Mouse (Mus musculus): Measurements from ENCODE around the gene Urah. TPM values are rescaled to one million over a fixed set of nuclear protein-coding genes. Genes with fewer than 3 reads are reported as not detected.

The Urah gene
- polyA plus RNA-seq, 1 experiment: 48.7 TPM

DNA sequence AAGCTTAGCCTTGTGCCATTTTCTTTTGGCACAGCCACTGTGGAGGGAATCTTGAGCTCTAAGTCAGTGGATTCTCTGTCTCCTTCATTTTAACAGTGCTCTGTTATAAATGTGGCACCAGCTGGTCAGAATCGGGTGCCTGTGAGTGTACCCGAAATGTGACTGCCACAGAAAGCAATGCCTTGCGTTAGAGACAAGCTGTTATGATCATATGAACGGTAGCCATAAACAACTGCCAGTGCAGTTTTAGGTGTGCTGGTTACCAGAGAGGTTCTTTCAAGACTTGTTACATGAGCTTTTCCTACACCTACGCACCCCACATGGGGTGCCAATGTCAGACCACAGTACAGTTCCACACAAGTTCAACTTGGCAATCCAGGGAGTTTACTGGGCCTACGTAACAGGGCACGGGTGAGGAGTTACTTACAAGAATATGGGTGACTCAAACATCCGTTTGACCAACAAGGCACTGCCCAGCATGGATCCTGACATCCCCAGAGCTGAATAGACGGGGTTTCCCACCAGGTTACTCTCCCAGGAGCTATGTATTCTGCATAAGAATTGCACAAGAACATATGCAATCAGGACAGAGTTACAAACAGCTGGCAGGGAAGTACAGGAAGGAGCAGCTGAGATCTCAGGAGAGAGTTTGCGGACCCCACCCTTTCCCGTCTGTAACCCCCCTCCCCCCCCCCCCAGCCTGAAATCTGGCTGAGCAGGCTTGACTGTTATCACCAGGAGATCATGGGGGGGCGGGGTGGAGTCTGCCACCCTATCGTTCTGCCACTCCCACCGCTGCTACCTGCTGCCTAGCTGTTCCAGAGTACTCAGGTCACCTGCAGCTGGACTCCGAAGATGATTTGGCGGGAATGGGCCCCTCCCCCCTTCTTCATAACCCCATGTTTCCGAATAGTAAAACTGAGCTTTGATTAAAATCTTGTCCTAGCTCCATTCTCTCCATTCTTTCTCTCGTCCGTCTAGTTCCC, 6.2 kb downstream of the Urah start:
- DNase-seq (ENCODE audit: low spot score): peak; percentile 19

DNA sequence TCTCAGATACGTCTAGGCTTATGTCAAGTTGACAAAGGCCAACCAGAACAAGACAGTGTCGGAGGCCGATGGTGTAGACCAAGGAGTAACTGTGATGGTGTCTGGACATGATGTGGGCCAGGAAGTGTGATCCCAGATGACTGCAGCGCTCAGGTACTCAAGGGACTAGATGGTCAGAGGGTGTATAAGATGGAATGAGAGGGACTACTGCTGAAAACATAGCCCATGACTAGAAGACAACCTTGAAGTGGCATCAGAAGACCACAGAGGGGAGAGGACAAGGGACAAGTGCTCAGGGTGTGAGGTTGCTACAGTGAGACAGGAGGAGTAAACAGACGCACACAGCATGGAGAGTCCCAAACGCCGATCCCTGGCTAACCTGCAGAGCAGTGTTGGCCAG, 9.0 kb downstream of the Urah start:
- peak; percentile 17 for DNase-seq (ENCODE audit: low spot score)

DNA sequence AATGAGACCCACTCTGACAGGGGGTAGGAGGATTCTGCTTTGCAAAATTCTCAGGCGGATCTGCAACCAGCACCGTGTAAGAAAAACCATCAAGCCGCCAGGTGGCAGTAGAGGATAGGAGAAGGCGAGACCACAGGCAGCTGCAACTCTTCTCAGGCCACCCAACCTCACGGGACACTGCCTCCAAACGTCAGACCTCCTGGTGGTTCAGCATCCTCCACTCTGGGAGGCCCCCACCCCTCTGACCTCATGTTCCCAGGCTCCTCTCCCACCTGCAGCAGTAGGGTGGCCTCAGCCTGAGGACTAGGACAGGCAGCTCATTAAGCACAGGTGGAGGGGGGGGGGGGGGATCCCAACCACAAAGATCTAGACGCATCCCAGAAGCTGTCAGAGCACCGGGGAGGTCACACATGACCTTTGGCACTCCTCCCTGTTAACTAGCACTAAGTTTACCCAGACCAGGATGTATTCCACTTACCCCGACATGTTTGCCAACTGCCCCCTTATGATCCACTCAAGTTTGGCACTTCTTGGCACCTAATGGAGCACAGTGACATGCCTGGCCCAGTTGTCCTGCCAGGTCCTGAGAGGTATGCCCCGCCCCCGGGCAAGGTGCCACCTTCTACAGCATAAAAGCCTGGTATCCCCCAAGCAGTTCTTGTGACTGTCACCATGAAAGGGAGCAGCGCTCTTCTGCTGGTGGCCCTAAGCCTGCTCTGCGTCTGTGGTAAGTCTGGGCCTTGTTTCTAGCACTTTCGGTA, 10.3 kb downstream of the Urah start, which contains the start of gene Scgb1c1:
Scgb1c1 (plus strand) TSS at position 643 of the 761 bp plus-strand sequence.
- peak; percentile 77 for DNase-seq (ENCODE audit: low spot score)

DNA sequence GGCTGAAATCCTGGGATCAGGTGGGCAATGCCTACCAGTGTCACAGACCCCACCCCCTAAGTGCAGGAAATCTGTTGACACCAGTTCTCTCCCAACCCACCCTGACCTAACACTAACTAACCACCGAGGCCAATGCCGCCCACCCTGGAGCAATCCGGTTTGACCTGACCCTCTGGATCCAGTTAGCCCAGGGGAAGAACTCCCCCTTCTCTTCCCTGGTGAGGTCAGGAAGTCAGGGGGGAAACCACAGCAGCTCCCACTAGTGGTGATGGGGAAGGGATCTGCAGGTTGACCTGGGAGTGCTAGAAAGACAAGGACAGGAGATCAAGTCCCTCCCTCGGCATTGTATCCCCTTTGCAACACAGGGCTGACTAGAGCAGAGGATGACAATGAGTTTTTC, 10.9 kb downstream of the Urah start:
- no peak for DNase-seq (ENCODE audit: low spot score)

DNA sequence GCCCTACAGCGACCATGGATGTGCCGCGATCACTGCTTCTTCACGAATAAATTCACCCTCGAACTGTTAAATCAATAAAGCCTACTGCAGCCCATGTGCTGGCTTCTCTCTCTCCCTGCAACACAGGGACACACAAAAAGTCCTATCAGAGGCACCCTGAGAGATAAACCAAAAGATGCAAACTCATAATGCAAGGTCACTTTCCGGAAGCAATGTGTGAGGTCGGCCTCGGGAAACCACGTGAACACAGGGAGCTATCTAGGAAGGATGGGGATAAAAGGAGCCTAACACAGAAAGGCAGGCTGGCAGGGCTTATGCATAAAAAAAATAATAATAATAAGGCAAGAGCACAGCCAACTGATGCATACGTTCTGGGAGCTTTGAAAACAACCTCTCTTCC, 11.9 kb downstream of the Urah start:
- no peak for DNase-seq (ENCODE audit: low spot score)

DNA sequence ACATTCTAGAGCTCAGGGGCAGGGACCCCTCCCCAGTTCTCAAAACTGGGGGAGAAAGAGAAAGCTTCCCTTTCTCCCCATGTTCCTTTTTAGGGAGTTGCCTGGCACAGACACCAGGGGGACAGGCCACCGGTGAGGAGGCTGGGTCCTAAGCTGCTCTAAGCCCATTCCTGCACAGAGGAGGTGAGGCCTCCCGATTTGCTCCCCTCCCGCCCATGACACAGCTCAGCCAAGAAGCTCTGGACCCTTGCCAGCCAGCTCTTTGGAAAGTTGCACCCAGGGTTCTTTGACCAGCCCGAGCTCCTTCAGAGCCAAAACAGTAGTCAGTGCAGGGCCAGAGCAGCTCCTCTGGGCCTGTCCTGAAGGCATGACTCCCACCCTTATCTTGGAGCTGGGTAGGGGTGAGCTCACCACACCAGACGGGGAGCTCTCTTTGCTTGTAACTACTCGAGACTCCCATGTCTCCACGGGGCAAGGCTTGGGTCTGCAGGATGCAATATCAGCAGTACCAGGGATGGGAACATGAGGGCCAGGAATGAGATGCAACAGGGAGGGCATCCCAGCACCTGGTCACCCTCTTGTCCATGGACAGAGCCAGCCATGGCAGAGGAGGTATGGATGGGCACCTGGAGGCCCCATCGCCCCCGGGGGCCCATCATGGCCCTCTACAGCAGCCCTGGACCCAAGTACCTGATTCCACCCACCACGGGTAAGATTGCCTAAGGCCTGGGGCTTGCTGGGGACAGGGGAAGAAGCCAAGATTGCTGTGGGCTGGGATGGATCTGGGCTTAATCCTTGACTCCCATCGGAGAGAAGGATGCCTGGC, 13.2 kb downstream of the Urah start, which contains the start of gene Odf3:
Odf3 (plus strand) TSS at position 51 of the 826 bp plus-strand sequence.
- DNase-seq (ENCODE audit: low spot score): no peak

DNA sequence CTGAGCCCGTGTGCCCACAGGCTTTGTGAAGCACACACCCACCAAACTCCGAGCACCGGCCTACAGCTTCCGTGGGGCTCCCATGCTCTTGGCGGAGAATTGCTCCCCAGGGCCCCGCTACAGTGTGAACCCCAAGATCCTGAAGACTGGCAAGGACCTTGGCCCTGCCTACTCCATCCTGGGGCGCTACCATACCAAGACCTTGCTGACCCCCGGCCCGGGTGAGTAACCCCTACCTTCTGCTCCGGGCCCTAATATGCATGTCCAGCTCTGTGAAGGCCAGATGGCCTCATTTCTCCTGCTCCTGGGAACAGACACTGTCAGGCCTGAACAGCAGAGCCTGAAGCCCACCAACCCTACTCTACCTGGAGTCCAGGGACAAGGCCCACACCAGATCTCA, 13.8 kb downstream of the Urah start:
- DNase-seq (ENCODE audit: low spot score): no peak

DNA sequence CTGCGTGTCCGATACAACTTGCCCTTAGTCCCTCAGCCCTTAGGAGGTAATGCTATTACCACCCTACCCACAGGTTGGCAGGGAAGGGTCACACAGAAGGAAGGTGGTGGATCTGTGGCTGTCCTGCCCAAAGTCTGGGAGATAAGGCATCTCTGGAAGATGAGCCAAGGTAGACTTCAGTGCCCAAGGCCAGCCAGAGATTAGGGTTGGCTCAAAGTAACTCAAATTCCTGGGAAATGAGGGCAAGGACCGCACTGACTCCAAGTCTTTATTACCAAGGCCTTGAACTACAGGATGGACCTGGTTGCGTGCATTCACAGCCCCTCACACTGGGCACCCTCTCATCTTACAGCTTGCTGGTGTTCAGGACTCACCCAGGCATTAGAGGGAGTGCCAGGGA, 17.1 kb downstream of the Urah start:
- DNase-seq (ENCODE audit: low spot score): no peak

DNA sequence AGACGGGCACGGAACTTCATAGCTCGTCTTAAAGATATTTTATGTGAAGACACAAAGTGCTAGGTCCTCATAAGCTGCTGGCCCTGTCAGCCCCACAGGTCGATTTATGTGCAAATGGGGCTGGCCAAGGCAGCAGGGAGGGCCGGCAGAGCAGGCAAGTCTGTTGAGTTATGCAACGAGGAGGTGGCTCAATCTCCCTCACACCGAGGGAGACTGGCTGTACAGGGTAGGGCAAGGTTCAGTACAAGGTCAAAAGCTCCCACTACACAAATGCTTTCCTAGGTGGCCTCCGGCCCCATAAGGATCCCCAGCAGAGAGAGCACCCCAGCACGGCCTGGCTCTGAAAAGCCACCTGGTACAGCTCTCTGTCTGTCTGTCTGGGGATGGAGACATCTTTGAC, 18.6 kb downstream of the Urah start:
- no peak for DNase-seq (ENCODE audit: low spot score)

DNA sequence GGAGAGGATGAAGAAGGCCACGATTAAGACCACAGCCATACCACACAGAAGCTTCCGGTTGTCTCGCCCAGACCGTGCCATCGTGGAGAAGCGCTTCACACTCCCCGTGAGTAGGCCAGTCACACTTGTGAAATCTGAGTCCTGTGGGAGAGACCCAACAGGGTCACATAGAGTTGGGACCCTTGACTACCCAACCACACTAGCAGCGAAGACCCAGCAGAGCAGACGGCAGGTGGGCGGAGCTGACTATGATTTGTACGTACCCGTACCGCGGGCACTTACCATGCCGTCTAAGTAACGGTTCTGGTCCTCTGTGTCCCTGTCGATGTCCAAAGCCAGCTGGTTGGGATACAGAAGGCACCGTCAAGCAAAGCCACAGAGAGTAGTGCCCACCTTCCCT, 19.7 kb downstream of the Urah start:
- no peak for DNase-seq (ENCODE audit: low spot score)

DNA sequence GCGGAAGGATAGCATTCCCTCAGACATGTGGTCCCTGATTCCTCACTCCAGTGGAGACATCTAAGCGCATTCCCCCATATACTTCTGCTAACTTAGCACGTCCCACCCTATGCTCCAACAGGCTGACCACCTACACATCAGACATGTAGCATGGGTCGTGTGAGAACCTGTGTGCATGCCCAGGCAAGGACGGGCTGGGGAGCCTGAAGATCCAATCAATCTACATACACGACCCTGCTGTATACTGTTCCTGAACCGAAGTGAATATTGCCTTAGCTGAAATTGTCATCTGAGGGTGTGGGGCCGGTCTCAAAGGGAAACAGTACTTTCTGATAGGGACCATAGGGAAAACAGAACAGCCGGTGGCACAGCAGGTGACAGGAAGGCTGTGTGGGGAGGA, 20.4 kb downstream of the Urah start:
- DNase-seq (ENCODE audit: low spot score): no peak

DNA sequence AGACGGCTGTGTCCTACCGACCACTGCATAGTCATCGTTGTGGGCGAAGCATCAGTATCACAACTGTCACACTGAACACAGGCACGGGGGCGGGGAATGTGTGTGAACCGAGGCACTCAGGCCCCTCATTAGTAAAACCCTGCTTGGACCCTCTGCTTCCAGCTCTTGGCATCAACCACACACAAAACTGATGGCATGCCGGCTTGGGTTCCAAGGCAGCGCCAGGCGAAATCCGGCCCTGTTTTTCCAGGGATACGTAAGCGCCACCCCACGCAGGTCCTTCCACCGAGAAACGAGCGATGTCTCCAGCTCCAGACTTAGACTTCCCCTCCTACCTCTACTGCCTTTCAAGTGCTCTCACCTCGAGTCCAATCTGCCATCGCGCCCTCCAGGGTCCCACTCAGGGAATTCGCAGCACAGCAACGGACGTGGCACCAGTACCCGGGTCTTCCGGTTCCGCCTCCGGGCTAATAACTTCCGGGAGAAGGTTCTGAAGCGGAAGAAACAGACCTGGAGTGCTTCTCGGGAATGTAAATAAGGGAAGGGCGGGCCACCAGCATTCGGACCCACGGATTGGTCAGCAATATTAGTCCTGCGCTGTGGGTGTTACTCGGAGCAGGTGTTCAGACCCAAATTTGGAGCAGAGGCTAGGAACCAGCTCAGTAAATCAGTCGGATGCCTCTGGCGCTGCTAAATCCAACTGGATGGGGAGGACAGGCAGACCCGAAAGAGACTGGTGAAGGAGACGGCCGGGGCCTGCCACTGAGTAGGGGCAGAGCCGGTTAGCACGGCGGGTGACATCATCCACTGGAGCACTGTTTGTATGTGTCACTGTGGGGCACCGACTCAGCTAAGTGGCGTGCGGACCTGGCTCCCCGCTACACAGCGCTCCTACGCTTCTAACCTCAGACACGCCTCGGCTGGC, 21.3 kb downstream of the Urah start, which contains the start of gene Gm45785:
Gm45785 (minus strand) TSS at position 472 of the 925 bp plus-strand sequence.
- DNase-seq (ENCODE audit: low spot score): peak; percentile 78

DNA sequence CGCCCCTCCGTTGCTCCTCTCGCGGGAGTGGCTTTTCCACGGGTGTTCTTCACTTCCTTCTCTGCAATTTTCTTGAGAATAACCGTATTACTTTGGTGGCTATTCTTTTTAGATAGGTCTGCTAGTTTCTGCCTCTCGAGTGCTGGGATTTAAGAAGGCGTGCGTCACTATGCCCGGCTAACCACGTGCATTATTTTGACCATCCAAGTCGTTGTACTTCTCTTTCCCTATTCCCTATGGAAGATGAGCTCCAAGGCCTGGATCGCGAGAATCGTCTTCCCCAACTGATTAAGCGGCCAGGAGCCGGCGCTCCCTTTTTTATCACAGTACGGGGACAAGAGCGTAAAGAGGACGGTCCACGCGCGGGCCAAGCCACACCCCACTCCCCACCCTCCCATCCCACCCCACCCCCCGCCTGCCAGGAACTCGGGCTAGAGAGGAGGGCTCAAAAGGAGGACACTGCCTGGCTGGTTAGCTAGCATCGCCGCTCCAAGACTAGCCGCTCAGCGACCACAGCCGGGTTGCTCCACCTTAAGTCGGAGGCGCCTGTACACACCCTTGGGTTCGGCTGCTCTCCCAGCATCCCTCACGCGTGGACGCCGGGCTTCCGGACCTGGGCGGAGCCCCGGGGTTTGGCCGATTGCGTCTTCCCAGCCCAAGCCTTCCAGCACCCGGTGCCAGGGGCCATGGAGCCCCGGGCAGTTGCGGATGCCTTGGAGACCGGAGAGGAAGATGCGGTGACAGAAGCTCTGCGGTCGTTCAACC, 22.1 kb downstream of the Urah start, which contains the start of gene Ric8a:
Ric8a (plus strand) TSS at position 173 of the 765 bp plus-strand sequence.
- DNase-seq (ENCODE audit: low spot score): peak; percentile 91

DNA sequence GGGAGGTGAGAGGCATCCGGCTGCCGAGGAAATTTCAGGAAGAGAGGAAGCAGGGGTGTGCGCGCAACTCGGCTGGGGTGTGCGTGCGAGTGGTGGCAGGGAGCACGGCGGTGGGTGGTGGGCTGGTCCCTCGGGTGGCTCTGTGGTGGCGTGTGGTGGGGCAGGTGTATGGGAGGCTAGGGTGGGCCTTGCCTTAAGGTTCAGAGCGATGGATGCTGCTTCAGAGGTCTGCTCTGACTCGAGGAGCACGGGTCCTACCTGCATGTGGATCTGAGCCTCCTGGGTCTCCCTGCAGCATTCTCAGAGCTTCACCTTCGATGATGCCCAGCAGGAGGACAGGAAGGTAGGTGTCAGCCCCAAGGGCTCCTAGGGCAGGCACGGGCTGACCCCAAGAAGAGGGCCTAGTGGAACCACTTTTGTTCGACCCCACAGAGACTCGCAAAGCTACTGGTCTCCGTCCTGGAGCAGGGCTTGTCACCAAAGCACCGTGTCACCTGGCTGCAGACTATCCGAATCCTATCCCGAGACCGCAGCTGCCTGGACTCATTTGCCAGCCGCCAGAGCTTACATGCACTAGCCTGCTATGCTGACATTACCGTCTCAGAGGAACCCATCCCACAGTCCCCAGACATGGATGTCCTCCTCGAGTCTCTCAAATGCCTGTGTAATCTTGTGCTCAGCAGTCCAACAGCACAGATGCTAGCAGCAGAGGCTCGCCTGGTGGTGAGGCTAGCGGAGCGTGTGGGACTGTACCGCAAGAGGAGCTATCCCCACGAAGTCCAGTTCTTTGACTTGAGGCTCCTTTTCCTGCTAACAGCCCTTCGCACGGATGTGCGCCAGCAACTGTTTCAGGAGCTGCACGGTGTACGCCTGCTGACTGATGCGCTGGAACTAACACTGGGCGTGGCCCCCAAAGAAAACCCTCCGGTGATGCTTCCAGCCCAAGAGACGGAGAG, 23.0 kb downstream of the Urah start, which contains the start of gene Bet1l:
Bet1l (minus strand) TSS at position 28 of the 956 bp plus-strand sequence.
- no peak for DNase-seq (ENCODE audit: low spot score)

DNA sequence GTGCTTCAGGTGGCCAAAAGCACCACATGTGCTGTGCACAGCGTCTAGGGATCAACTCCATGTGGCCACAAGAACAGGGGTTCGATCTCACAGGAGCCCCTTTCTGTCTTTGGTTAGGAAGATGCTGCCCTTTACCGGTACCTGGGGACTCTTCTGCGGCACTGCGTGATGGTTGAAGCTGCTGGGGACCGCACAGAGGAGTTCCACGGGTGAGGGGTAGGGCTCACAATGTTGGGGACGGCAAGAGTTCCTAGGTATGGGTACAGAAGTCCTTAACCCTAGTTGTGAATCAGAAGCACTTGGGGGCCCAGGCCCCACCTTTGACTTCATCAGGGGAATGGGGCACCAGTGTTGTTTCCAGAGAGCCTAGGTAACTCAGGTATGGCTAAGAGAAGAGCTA, 23.9 kb downstream of the Urah start:
- DNase-seq (ENCODE audit: low spot score): no peak

DNA sequence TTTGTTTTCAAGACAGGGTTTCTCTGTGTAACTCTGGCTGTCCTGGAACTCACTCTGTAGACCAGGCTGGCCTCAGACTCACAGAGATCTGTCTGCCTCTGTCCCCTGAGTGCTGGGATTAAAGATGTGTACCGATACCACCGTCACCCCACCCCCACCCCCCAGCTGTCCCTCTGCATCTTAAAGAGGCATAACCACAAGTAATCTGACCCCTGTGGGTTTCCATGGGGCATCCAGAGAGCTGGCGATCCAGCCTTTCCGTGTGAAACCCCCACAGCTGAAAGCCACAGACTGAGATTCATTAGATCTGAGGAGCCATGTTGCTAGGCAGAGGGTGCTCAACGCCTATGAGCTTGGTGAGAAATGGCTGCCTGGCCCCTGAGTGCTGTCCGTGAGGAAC, 25.2 kb downstream of the Urah start:
- DNase-seq (ENCODE audit: low spot score): no peak

DNA sequence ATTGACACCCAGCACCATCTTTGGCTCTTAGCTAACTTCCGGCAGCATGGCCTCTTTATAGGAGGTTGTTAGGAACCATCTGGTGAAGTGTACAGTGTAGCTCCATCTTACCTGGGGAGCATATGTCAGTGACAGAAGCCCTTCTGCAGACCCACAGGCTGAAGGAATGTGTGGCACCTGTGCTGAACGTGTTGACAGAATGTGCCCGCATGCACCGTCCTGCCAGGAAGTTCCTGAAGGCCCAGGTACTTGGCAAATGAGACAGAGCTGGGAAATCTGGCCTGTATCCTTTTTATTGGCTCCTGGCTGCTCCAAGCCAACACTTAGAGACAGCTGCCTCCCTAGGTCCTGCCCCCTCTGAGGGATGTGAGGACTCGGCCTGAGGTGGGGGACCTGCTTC, 25.9 kb downstream of the Urah start:
- no peak for DNase-seq (ENCODE audit: low spot score)

DNA sequence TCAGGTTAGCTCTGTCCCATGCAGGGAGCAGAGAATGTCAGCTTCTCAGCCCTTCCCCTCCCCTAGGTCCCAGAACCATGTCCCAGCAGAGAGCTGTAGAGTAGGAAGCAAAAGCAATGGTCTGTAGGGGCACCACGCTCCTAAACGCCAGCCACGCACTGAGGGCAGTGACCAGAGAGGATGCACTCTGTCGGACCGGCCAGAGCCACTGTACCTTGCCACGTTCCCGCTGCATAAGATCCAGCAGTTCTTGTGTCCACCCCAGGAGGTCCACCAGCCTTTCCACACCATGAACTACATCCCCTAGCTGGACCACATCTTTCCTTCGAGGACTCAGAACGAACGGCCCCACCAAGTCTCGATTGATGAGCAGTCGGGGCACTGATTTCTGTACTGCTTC, 29.9 kb downstream of the Urah start:
- DNase-seq (ENCODE audit: low spot score): no peak
